Mouse (Mus musculus) midbrain, embryonic 15.5 days (tissue): ENCODE data around the gene Slc5a6. TPM values are rescaled to one million over a fixed set of nuclear protein-coding genes. Genes with fewer than 3 reads are reported as not detected.
A peak's percentile ranks its signal among the peaks of the same experiment; 100 is the strongest.
"Not testable (repeated sequence)": the region's sequence is repeated elsewhere in the genome, so short reads cannot be mapped to it uniquely, and the experiment has no call there.

ENCODE experiments used
- ATAC-seq: fragments of 200-750 bp; cut with Nextera tagmentation; replicated peaks from 2 replicates; pipeline ENCODE4 v1.8.0; 2017; ENCODE audit warnings: moderate TSS enrichment
- H3K27ac ChIP-seq: fragments of 300-500 bp; sonication (generic); 2 replicates; pipeline ENCODE4 v1.5.1; 2015; ENCODE audit warnings: mild to moderate bottlenecking, inconsistent platforms
- H3K27me3 ChIP-seq: fragments of 300-500 bp; sonication (generic); replicated peaks from 2 replicates; pipeline ENCODE4 v1.6.1; 2015; ENCODE audit warnings: inconsistent platforms
- H3K36me3 ChIP-seq: fragments of 300-500 bp; sonication (generic); replicated peaks from 2 replicates; pipeline ENCODE4 v1.6.1; 2015; ENCODE audit warnings: inconsistent platforms
- H3K4me1 ChIP-seq: fragments of 300-500 bp; sonication (generic); 2 replicates; pipeline ENCODE4 v1.6.1; 2015; ENCODE audit warnings: inconsistent platforms
- H3K4me2 ChIP-seq: fragments of 300-500 bp; sonication (generic); 2 replicates; pipeline ENCODE4 v1.6.1; 2015; ENCODE audit warnings: inconsistent platforms, mild to moderate bottlenecking, moderate library complexity
- H3K4me3 ChIP-seq: fragments of 300-500 bp; sonication (generic); 2 replicates; pipeline ENCODE4 v1.5.1; 2015; ENCODE audit warnings: mild to moderate bottlenecking, inconsistent platforms
- H3K9ac ChIP-seq: fragments of 300-500 bp; sonication (generic); 2 replicates; pipeline ENCODE4 v1.6.1; 2015; ENCODE audit warnings: mild to moderate bottlenecking, inconsistent platforms
- H3K9me3 ChIP-seq: fragments of 300-500 bp; sonication (generic); 2 replicates; pipeline ENCODE4 v1.6.1; 2016; ENCODE audit warnings: inconsistent platforms
- WGBS: fragments of 180-500 bp; shearing (Covaris S2); methylation state at CpG from one replicate; pipeline ENCODE4 v1.1.7; 2015; ENCODE audit warnings: mixed read lengths; 5-methylcytosine and 5-hydroxymethylcytosine counted together
- polyA plus RNA-seq: library from polyadenylated mRNA; unstranded; fragments of >200 nt; fragmentation: Nextera tagmentation; extraction: Ambion mirVana; gene quantifications from 2 replicates; pipeline ENCODE4 v1.2.1, GENCODE M21; 2015

Gene Slc5a6
- polyA plus RNA-seq, 1 experiment from 2014 or later, result 29.1 TPM

GRCm38 (mm10) chr5:31054261-31055215 lies 5.8 kb upstream of the Slc5a6 start, which contains the start of gene Cad:
Cad (plus strand) TSS chr5:31054780.
- Histone ChIP-seq H3K9ac (peak within 1 kb of the TSS; percentile 70), H3K4me3 (peak within 1 kb of the TSS; percentile 76), H3K9me3 (no peaks in the 10 kb centered on the region), H3K36me3 (0 out of 2 replicates have a peak, but pooled peaks cover 8% of the 10 kb centered on the region), H3K4me2 (peak within 1 kb of the TSS; percentile 97), H3K4me1 (peaks cover 25% of the 10 kb centered on the region), H3K27me3 (no peaks in the 10 kb centered on the region), H3K27ac (peak within 1 kb of the TSS; percentile 78)
- ATAC-seq, result peak; percentile 98
- under 1% methylated on average over 64 of the region's 64 CpGs for WGBS

GRCm38 (mm10) chr5:31053728-31054127 lies 5.0 kb upstream of the Slc5a6 start:
- Histone ChIP-seq H3K4me1 (peaks cover 31% of the 10 kb centered on the region), H3K4me2 (peak overlapping the region; percentile 97), H3K4me3 (peak overlapping the region; percentile 76), H3K27ac (peak overlapping the region; percentile 78; the same call in 1 of the 2 replicates), H3K9ac (peak overlapping the region; percentile 70)
- not testable (repeated sequence) for H3K9me3 ChIP-seq, H3K36me3 ChIP-seq, ATAC-seq, H3K27me3 ChIP-seq
- 52% methylated on average over 4 of the region's 4 CpGs for WGBS

GRCm38 (mm10) chr5:31050427-31050826 lies 1.7 kb upstream of the Slc5a6 start:
- Histone ChIP-seq H3K9ac (no peak overlapping the region), H3K4me1 (peaks cover 32% of the 10 kb centered on the region), H3K36me3 (no peaks in the 10 kb centered on the region), H3K9me3 (no peaks in the 10 kb centered on the region), H3K27me3 (no peaks in the 10 kb centered on the region), H3K4me2 (no peak overlapping the region), H3K4me3 (no peak overlapping the region), H3K27ac (no peak overlapping the region)
- ATAC-seq, result no peak

- ATAC-seq, result peak; percentile 97
- Histone ChIP-seq H3K27me3 (no peaks in the 10 kb centered on the region), H3K4me1 (peaks cover 18% of the 10 kb centered on the region), H3K9me3 (no peaks in the 10 kb centered on the region), H3K27ac (peak within 1 kb of the TSS; percentile 98), H3K4me3 (peak within 1 kb of the TSS; percentile 80), H3K4me2 (peak within 1 kb of the TSS; percentile 74), H3K9ac (peak within 1 kb of the TSS; percentile 91), H3K36me3 (no peaks in the 10 kb centered on the region; the same call in 1 of the 2 replicates)
- WGBS, result 1% methylated on average over 73 of the region's 73 CpGs
These were observed 619 bp downstream of the Slc5a6 start, which contains the start of gene Atraid for GRCm38 (mm10) chr5:31047848-31048762. Atraid (plus strand) TSS chr5:31048312.

GRCm38 (mm10) chr5:31047074-31047473 lies 1.6 kb downstream of the Slc5a6 start:
- peak overlapping the region; percentile 74 for H3K4me2 ChIP-seq
- no peaks in the 10 kb centered on the region for H3K27me3 ChIP-seq
- peaks cover 18% of the 10 kb centered on the region for H3K4me1 ChIP-seq
- H3K4me3 ChIP-seq, result peak overlapping the region; percentile 80
- WGBS, result 85% methylated on average over 5 of the region's 5 CpGs
- ATAC-seq, result no peak
- H3K36me3 ChIP-seq, result peaks cover 6% of the 10 kb centered on the region; the same call in 1 of the 2 replicates
- H3K27ac ChIP-seq, result no peak overlapping the region
- H3K9ac ChIP-seq, result peak overlapping the region; percentile 91; the same call in 1 of the 2 replicates
- H3K9me3 ChIP-seq, result no peaks in the 10 kb centered on the region

GRCm38 (mm10) chr5:31046416-31046815 lies 2.3 kb downstream of the Slc5a6 start:
- WGBS, result 95% methylated on average over 6 of the region's 6 CpGs
- Histone ChIP-seq H3K4me1 (peaks cover 18% of the 10 kb centered on the region), H3K36me3 (peaks cover 11% of the 10 kb centered on the region; the same call in 1 of the 2 replicates), H3K4me2 (no peak overlapping the region), H3K27me3 (no peaks in the 10 kb centered on the region), H3K9ac (no peak overlapping the region), H3K27ac (no peak overlapping the region), H3K9me3 (no peaks in the 10 kb centered on the region), H3K4me3 (no peak overlapping the region)
- no peak for ATAC-seq

- H3K36me3 ChIP-seq, result peaks cover 39% of the 10 kb centered on the region
These were observed 10.4 kb downstream of the Slc5a6 start for GRCm38 (mm10) chr5:31038171-31038845.

GRCm38 (mm10) chr5:31036556-31036955 lies 12.2 kb downstream of the Slc5a6 start:
- H3K27me3 ChIP-seq, H3K4me1 ChIP-seq, H3K9ac ChIP-seq, H3K9me3 ChIP-seq, H3K27ac ChIP-seq, H3K4me2 ChIP-seq, H3K4me3 ChIP-seq, ATAC-seq: not testable (repeated sequence)
- WGBS, result 91% methylated on average over 11 of the region's 11 CpGs
- H3K36me3 ChIP-seq, result peaks cover 30% of the 10 kb centered on the region

More at GRCm38 (mm10) chr5:31038171-31038845, 10.4 kb downstream of the Slc5a6 start:
- H3K4me2 ChIP-seq, result no peak overlapping the region
- H3K9me3 ChIP-seq, result no peaks in the 10 kb centered on the region
- 92% methylated on average over 7 of the region's 7 CpGs for WGBS
- H3K4me1 ChIP-seq, result no peaks in the 10 kb centered on the region
- no peak overlapping the region for H3K27ac ChIP-seq
- ATAC-seq, result no peak
- H3K4me3 ChIP-seq, result no peak overlapping the region
- H3K9ac ChIP-seq, result no peak overlapping the region
- H3K27me3 ChIP-seq, result no peaks in the 10 kb centered on the region

- H3K27ac ChIP-seq, result no peak overlapping the region
- no peak for ATAC-seq
- no peaks in the 10 kb centered on the region for H3K9me3 ChIP-seq
- 91% methylated on average over 6 of the region's 6 CpGs for WGBS
- H3K36me3 ChIP-seq, result peaks cover 19% of the 10 kb centered on the region
- H3K4me3 ChIP-seq, result no peak overlapping the region
- H3K27me3 ChIP-seq, result no peaks in the 10 kb centered on the region
- no peaks in the 10 kb centered on the region for H3K4me1 ChIP-seq
- H3K9ac ChIP-seq, result no peak overlapping the region
- H3K4me2 ChIP-seq, result no peak overlapping the region
These were observed 14.1 kb downstream of the Slc5a6 start for GRCm38 (mm10) chr5:31034669-31035068.

- Histone ChIP-seq H3K4me1 (no peaks in the 10 kb centered on the region), H3K9me3 (no peaks in the 10 kb centered on the region), H3K27ac (no peak overlapping the region), H3K4me3 (no peak overlapping the region), H3K36me3 (0 out of 2 replicates have a peak, but pooled peaks cover 3% of the 10 kb centered on the region), H3K27me3 (no peaks in the 10 kb centered on the region), H3K4me2 (no peak overlapping the region), H3K9ac (no peak overlapping the region)
- 84% methylated on average over 8 of the region's 8 CpGs for WGBS
- ATAC-seq, result no peak
These were observed 17.2 kb downstream of the Slc5a6 start for GRCm38 (mm10) chr5:31031508-31031907.

GRCm38 (mm10) chr5:31030926-31031325 lies 17.8 kb downstream of the Slc5a6 start:
- no peak overlapping the region for H3K4me2 ChIP-seq
- H3K9me3 ChIP-seq, result no peaks in the 10 kb centered on the region
- no peak for ATAC-seq
- H3K27me3 ChIP-seq, result no peaks in the 10 kb centered on the region
- no peak overlapping the region for H3K4me3 ChIP-seq
- no peaks in the 10 kb centered on the region for H3K4me1 ChIP-seq
- no peaks in the 10 kb centered on the region for H3K36me3 ChIP-seq
- 94% methylated on average over 4 of the region's 4 CpGs for WGBS
- H3K9ac ChIP-seq, result no peak overlapping the region
- H3K27ac ChIP-seq, result no peak overlapping the region
